Mouse (Mus musculus): ENCODE measurements around the gene Ms4a10.

Ms4a10 gene

DNA sequence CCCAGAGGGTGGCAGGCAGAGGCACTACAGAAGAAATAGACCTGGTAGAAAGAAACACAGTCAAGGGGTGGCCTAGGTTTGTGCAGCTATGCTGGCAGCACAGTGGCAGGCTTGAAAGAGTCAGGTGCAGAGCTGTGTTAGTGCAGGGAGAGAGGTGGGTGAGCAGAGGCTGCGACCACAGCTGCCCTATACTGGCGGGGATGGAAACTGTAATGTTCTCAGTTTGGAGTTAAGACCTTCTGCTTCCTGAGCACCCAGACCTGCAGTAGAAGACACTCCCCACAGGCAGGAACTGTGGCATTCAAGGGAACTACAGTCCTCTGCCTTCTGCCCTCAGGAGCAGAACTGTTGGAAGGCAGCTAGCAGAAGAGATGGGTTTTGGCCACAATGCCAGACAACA, 59.6 kb downstream of the Ms4a10 start:
- no peak for DNase-seq

DNA sequence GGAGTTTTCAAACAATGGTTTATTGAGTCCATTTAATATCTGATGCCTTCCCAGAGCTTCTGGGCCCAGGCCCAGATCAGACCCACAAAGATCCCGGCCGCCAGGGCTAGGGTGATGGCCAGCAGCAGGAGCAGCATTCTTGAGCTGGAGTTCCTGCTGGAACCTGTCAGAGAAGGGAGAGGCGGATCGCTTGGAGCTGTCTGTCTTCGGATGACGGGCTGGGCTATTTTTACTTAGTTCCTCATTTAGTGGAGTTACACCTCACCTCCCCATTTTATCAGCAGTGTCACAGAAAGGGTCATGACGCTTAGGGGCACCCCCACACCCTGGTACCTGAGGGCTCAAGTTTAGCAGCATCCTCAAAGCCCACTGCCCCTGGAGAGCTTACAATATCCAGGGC, 60.2 kb downstream of the Ms4a10 start:
- no peak for DNase-seq

All from right cerebral cortex, postnatal 25 days (tissue).